Mouse (Mus musculus) bone marrow, adult 2 months (tissue): ENCODE measurements at regions not wholly inside any gene's neighbourhood (a gene's known extent, or its start where the extent isn't known, plus 50 kb on each side); places are given as distances from the start of the nearest gene placed in this dataset.

Experiments used
- CTCF ChIP-seq: fragments of 200-500 bp; IDR thresholded peaks from 2 replicates; pipeline ENCODE4 v1.5.1; 2011; ENCODE audit warnings: low read length, control low read depth; ENCODE audit not compliant: control insufficient read depth, insufficient read depth
- POLR2A ChIP-seq: fragments of 200-500 bp; IDR thresholded peaks from 2 replicates; pipeline ENCODE4 v1.6.1; 2011; ENCODE audit warnings: low read depth, mild to moderate bottlenecking, control low read depth, low read length, borderline replicate concordance; ENCODE audit not compliant: control insufficient read depth

GRCm38 (mm10) chr13:54320212-54320611 lies 50.9 kb upstream of the Cplx2 start:
- TF ChIP-seq CTCF = 0 out of 2 replicates have a peak, but pooled peaks have one; percentile 37
- TF ChIP-seq POLR2A = no peak
